Mouse (Mus musculus) MEL (cell line): Measurements from ENCODE around the gene Pim1. TPM values are rescaled to one million over a fixed set of nuclear protein-coding genes. Genes with fewer than 3 reads are reported as not detected.
A peak's percentile ranks its signal among the peaks of the same experiment; 100 is the strongest.

ENCODE experiments used
- DNase-seq: peaks from one replicate; pipeline ENCODE4 v3.0.0; 2011; ENCODE audit warnings: low read depth, low spot score
- H3K27ac ChIP-seq: 2 replicates; pipeline ENCODE4 v1.5.1; 2012; ENCODE audit warnings: low read depth, mild to moderate bottlenecking, control low read depth, low read length, moderate library complexity; ENCODE audit not compliant: control insufficient read depth
- H3K27me3 ChIP-seq, 2 experiments: fragments of 150-350 bp in 1 of 2; sonication (generic) in 1 of 2; 2 replicates each; pipeline ENCODE4 v1.6.1; 2012; ENCODE audit warnings: low read length in 2 of 2, mild to moderate bottlenecking in 2 of 2, improper control_type of control experiment in 1 of 2, moderate library complexity in 1 of 2; ENCODE audit not compliant: insufficient read depth in 2 of 2, control insufficient read depth in 1 of 2
- H3K36me3 ChIP-seq, 2 experiments: 2 replicates each; pipeline ENCODE4 v1.6.1; 2012 to 2014; ENCODE audit warnings: low read length in 2 of 2, improper control_type of control experiment in 1 of 2, inconsistent platforms in 1 of 2, mild to moderate bottlenecking in 1 of 2; ENCODE audit not compliant: insufficient read depth in 2 of 2, control insufficient read depth in 1 of 2
- H3K4me1 ChIP-seq, 2 experiments: fragments of 150-350 bp in 1 of 2; sonication (generic) in 1 of 2; 2 replicates each; pipeline ENCODE4 v1.6.1; 2012; ENCODE audit warnings: low read length in 2 of 2, improper control_type of control experiment in 1 of 2, mild to moderate bottlenecking in 1 of 2; ENCODE audit not compliant: insufficient read depth in 2 of 2, control insufficient read depth in 1 of 2
- H3K4me3 ChIP-seq, 2 experiments: fragments of 150-350 bp in 1 of 2; sonication (generic) in 1 of 2; 2 replicates each; pipeline ENCODE4 v1.5.1; 2012; ENCODE audit warnings: low read depth in 2 of 2, low read length in 2 of 2, mild to moderate bottlenecking in 2 of 2, moderate library complexity in 2 of 2, control low read depth in 1 of 2, improper control_type of control experiment in 1 of 2; ENCODE audit not compliant: control insufficient read depth in 1 of 2, insufficient read depth in 1 of 2
- H3K79me2 ChIP-seq: 2 replicates; pipeline ENCODE4 v1.6.1; 2012; ENCODE audit warnings: mild to moderate bottlenecking, low read length, moderate library complexity; ENCODE audit not compliant: control insufficient read depth, poor library complexity, insufficient read depth
- H3K9ac ChIP-seq: 2 replicates; pipeline ENCODE4 v1.6.1; 2012; ENCODE audit warnings: low read depth, mild to moderate bottlenecking, control low read depth, low read length, moderate library complexity; ENCODE audit not compliant: control insufficient read depth, poor library complexity, severe bottlenecking
- H3K9me3 ChIP-seq: fragments of 150-350 bp; sonication (generic); replicated peaks from 2 replicates; pipeline ENCODE4 v1.6.1; 2012; ENCODE audit warnings: mild to moderate bottlenecking, low read length, improper control_type of control experiment, moderate library complexity; ENCODE audit not compliant: insufficient read depth
- CTCF ChIP-seq, 3 experiments: IDR thresholded peaks in 2 of 3; conservative IDR thresholded peaks in 1 of 3; 2 replicates each; pipeline ENCODE4 v1.5.1; 2011 to 2012; ENCODE audit warnings: low read length in 3 of 3, low read depth in 2 of 3, mild to moderate bottlenecking in 2 of 3, improper control_type of control experiment in 1 of 3, inconsistent platforms in 1 of 3, mixed read lengths in 1 of 3, moderate library complexity in 1 of 3; ENCODE audit not compliant: control insufficient read depth in 1 of 3, insufficient read depth in 1 of 3, poor library complexity in 1 of 3, severe bottlenecking in 1 of 3
- ELF1 ChIP-seq: IDR thresholded peaks from 2 replicates; pipeline ENCODE4 v1.6.1; 2014; ENCODE audit warnings: low read depth, mild to moderate bottlenecking, inconsistent platforms, low read length, improper control_type of control experiment, moderate library complexity
- HCFC1 ChIP-seq: IDR thresholded peaks from 2 replicates; pipeline ENCODE4 v1.6.1; 2012; ENCODE audit warnings: low read depth, mild to moderate bottlenecking, inconsistent platforms, low read length, improper control_type of control experiment, moderate library complexity
- KAT2A ChIP-seq: conservative IDR thresholded peaks from 2 replicates; pipeline ENCODE4 v1.6.1; 2012; ENCODE audit warnings: low read depth, low read length, improper control_type of control experiment, inconsistent platforms
- MAFK ChIP-seq: IDR thresholded peaks from 2 replicates; pipeline ENCODE4 v1.6.1; 2011; ENCODE audit warnings: low read depth, mild to moderate bottlenecking, low read length, improper control_type of control experiment, borderline replicate concordance
- MAZ ChIP-seq: IDR thresholded peaks from 2 replicates; pipeline ENCODE4 v1.6.1; 2012; ENCODE audit warnings: low read depth, mild to moderate bottlenecking, inconsistent platforms, low read length, improper control_type of control experiment
- MXI1 ChIP-seq: IDR thresholded peaks from 2 replicates; pipeline ENCODE4 v1.6.1; 2011; ENCODE audit warnings: mild to moderate bottlenecking, low read depth, low read length, improper control_type of control experiment
- MYB ChIP-seq: IDR thresholded peaks from 2 replicates; pipeline ENCODE4 v1.6.1; 2011; ENCODE audit warnings: mild to moderate bottlenecking, low read depth, low read length, improper control_type of control experiment
- MYC ChIP-seq: IDR thresholded peaks from 2 replicates; pipeline ENCODE4 v1.6.1; 2011; ENCODE audit warnings: low read depth, mild to moderate bottlenecking, low read length, improper control_type of control experiment, moderate library complexity
- POLR2AphosphoS2 ChIP-seq: IDR thresholded peaks from 2 replicates; pipeline ENCODE4 v1.6.1; 2011; ENCODE audit warnings: low read length, improper control_type of control experiment
- RCOR1 ChIP-seq: IDR thresholded peaks from 2 replicates; pipeline ENCODE4 v1.6.1; 2012; ENCODE audit warnings: low read depth, mild to moderate bottlenecking, inconsistent platforms, low read length, improper control_type of control experiment
- SIN3A ChIP-seq: IDR thresholded peaks from 2 replicates; pipeline ENCODE4 v1.6.1; 2012; ENCODE audit warnings: low read length, improper control_type of control experiment, inconsistent platforms
- USF1 ChIP-seq: IDR thresholded peaks from 2 replicates; pipeline ENCODE4 v1.6.1; 2014; ENCODE audit warnings: low read depth, mild to moderate bottlenecking, inconsistent platforms, low read length, improper control_type of control experiment, moderate library complexity
- ZNF384 ChIP-seq: IDR thresholded peaks from 2 replicates; pipeline ENCODE4 v1.6.1; 2012; ENCODE audit warnings: low read depth, mild to moderate bottlenecking, inconsistent platforms, low read length, improper control_type of control experiment
- polyA plus RNA-seq, 2 experiments: library from polyadenylated mRNA; stranded (reverse) in 1 of 2; unstranded in 1 of 2; fragments of >175 nt in 1 of 2; fragments of >200 nt in 1 of 2; gene quantifications; 2 replicates each; pipeline versions ENCODE4 v1.2.1 to v1.2.4; 2012; ENCODE audit warnings: low replicate concordance in 2 of 2, low read depth in 1 of 2; ENCODE audit not compliant: insufficient read length in 2 of 2, insufficient read depth in 1 of 2, missing spikeins in 1 of 2
- total RNA-seq: library from RNA; depleted of rRNA; stranded (reverse); fragments of 300-350 nt; gene quantifications from 2 replicates; pipeline ENCODE4 v1.2.3, GENCODE M21; 2012; rRNA removed

Gene Pim1
- total and polyA plus RNA-seq, 3 experiments, result 30.6 to 52.1 TPM; not detected in 1

GRCm38 (mm10) chr17:29544064-29544463, 53.5 kb downstream of the Pim1 start:
- TF ChIP-seq CTCF (IDR thresholded peaks at IDR 0.05 in 2 of 3, conservative IDR thresholded peaks at IDR 0.05 in 1 of 3; ENCODE audit: control insufficient read depth in 1 of 3, insufficient read depth in 1 of 3, low read depth in 2 of 3, low read length in 3 of 3, poor library complexity in 1 of 3, severe bottlenecking in 1 of 3) (peak in 2 of 3 experiments; percentile 21 to 43; a peak in 2 of 6 replicates), ZNF384 (no peak), RCOR1 (no peak), MYC (0 out of 2 replicates have a peak, but pooled peaks have one; percentile 51)
- Histone ChIP-seq H3K27ac (no peak overlapping the region), H3K27me3 (no peaks in the 10 kb centered on the region), H3K4me3 (no peak overlapping the region), H3K36me3 (peaks cover 0 to 12% of the 10 kb centered on the region in 2 experiments; a peak in 2 of 4 replicates), H3K79me2 (no peaks in the 10 kb centered on the region), H3K9me3 (no peaks in the 10 kb centered on the region), H3K4me1 (peaks cover 7 to 10% of the 10 kb centered on the region in 2 experiments; a peak in 3 of 4 replicates), H3K9ac (no peak overlapping the region)
- peak; percentile 26 for DNase-seq

- no peak for DNase-seq
- Histone ChIP-seq H3K27ac (no peak overlapping the region), H3K9me3 (no peaks in the 10 kb centered on the region), H3K9ac (no peak overlapping the region), H3K27me3 (no peaks in the 10 kb centered on the region)
- TF ChIP-seq USF1 (no peak), MAZ (no peak), MYB (no peak), MXI1 (no peak), KAT2A (no peak), ELF1 (no peak), MAFK (no peak), HCFC1 (no peak), POLR2AphosphoS2 (no peak), SIN3A (no peak)
- TF ChIP-seq, all 39 proteins: peak for 0
- Histone ChIP-seq H3K79me2 (peaks cover 6% of the 10 kb centered on the region), H3K4me3 (no peak overlapping the region), H3K4me1 (peaks cover 7 to 12% of the 10 kb centered on the region in 2 experiments), H3K36me3 (peaks cover 0 to 13% of the 10 kb centered on the region in 2 experiments; a peak in 2 of 4 replicates)
These were observed 54.7 kb downstream of the Pim1 start for GRCm38 (mm10) chr17:29545241-29545640.

Other genes with a start within 250 kb of the Pim1 start
- gene Ppil1, start 226.6 kb upstream of the Pim1 start, total RNA-seq, result 118 and 122 TPM in 2 replicates
- 100 to 1,000 TPM; 115 to 135 TPM for gene Ppil1, start 226.6 kb upstream of the Pim1 start, polyA plus RNA-seq
- gene BC004004, start 222.0 kb upstream of the Pim1 start, total RNA-seq, result 80.7 and 86.3 TPM in 2 replicates
- gene BC004004, start 222.0 kb upstream of the Pim1 start, polyA plus RNA-seq, result 10 to 100 TPM in 1 of 2 experiments, not detected in 1; 81.8 TPM
- 0.08 and 0.16 TPM in 2 replicates for gene Pi16, start 173.1 kb upstream of the Pim1 start, total RNA-seq
- under 1 TPM in 1 of 2 experiments, not detected in 1; 0.42 TPM for gene Pi16, start 173.1 kb upstream of the Pim1 start, polyA plus RNA-seq
- 119 and 143 TPM in 2 replicates for gene Mtch1, start 142.8 kb upstream of the Pim1 start, total RNA-seq
- 100 to 1,000 TPM; 147 to 233 TPM for gene Mtch1, start 142.8 kb upstream of the Pim1 start, polyA plus RNA-seq
- gene Fgd2, start 129.8 kb upstream of the Pim1 start, total RNA-seq, result 0.07 and 0.23 TPM in 2 replicates
- gene Fgd2, start 129.8 kb upstream of the Pim1 start, polyA plus RNA-seq, result under 1 TPM in 1 of 2 experiments, not detected in 1; 0.39 TPM
- 0.31 and 0.88 TPM in 2 replicates for gene Gm17657, start 58.9 kb downstream of the Pim1 start, total RNA-seq
- gene Gm17657, start 58.9 kb downstream of the Pim1 start, polyA plus RNA-seq, result 1 to 10 TPM in 1 of 2 experiments, not detected in 1; 2.7 TPM
- 8.0 and 9.4 TPM in 2 replicates for gene Tbc1d22b, start 59.0 kb downstream of the Pim1 start, total RNA-seq
- 10 to 100 TPM; 30.7 to 53.8 TPM for gene Tbc1d22b, start 59.0 kb downstream of the Pim1 start, polyA plus RNA-seq
- gene Tmem217, start 61.6 kb downstream of the Pim1 start, total RNA-seq, result 2.3 and 2.5 TPM in 2 replicates
- 1 to 10 TPM in 1 of 2 experiments, not detected in 1; 4.5 TPM for gene Tmem217, start 61.6 kb downstream of the Pim1 start, polyA plus RNA-seq
- 32.9 and 40.3 TPM in 2 replicates for gene Rnf8, start 124.0 kb downstream of the Pim1 start, total RNA-seq
- gene Rnf8, start 124.0 kb downstream of the Pim1 start, polyA plus RNA-seq, result 10 to 100 TPM in 1 of 2 experiments, not detected in 1; 49.2 TPM
- gene Gm28043, start 124.1 kb downstream of the Pim1 start, total RNA-seq, result 3.1 and 3.4 TPM in 2 replicates
- gene Gm28043, start 124.1 kb downstream of the Pim1 start, polyA plus RNA-seq, result 1 to 10 TPM in 1 of 2 experiments, not detected in 1; 1.3 TPM
- 77.9 and 82.2 TPM in 2 replicates for gene Cmtr1, start 169.8 kb downstream of the Pim1 start, total RNA-seq
- gene Cmtr1, start 169.8 kb downstream of the Pim1 start, polyA plus RNA-seq, result 10 to 100 TPM; 47.3 to 99.6 TPM
- 12.2 and 13.4 TPM in 2 replicates for gene Ccdc167, start 226.3 kb downstream of the Pim1 start, total RNA-seq
- 10 to 100 TPM in 1 of 2 experiments, not detected in 1; 12.1 TPM for gene Ccdc167, start 226.3 kb downstream of the Pim1 start, polyA plus RNA-seq